Mouse (Mus musculus): ENCODE measurements at regions not wholly inside any gene's neighbourhood (a gene's known extent, or its start where the extent isn't known, plus 50 kb on each side); places are given as distances from the start of the nearest gene placed in this dataset.
A peak's percentile ranks its signal among the peaks of the same experiment; 100 is the strongest.

- Histone ChIP-seq H3K4me3 (no peak overlapping the region), H3K27ac (no peak overlapping the region; the same call in 1 of the 2 replicates)
- no peak for TF ChIP-seq CTCF (IDR thresholded peaks at IDR 0.05)
- DNase-seq (ENCODE audit: extremely low spot score in 1 of 2, low spot score in 2 of 2): peak; percentile 11
- intact Hi-C loops (cut with DNase I): no loop called here
Measured at GRCm38 (mm10) chrX:39189417-39189816, 156.7 kb upstream of the Cypt15 start.

- DNase-seq (ENCODE audit: extremely low spot score in 1 of 2, low spot score in 2 of 2): peak in 1 of 2 experiments; percentile 10
- no peak overlapping the region for H3K27ac ChIP-seq
- TF ChIP-seq CTCF (IDR thresholded peaks at IDR 0.05): no peak
- H3K4me3 ChIP-seq: no peak overlapping the region
- intact Hi-C loops (cut with DNase I): no loop called here
Measured at GRCm38 (mm10) chrX:39229683-39230082, 116.4 kb upstream of the Cypt15 start.

GRCm38 (mm10) chrX:39250148-39250725, 95.8 kb upstream of the Cypt15 start:
- intact Hi-C loops (cut with DNase I): loop anchor here (2.0 to 10.0 kb wide), 3 partner anchors 125 to 433 kb away; no protein-coding TSS in a partner anchor
- Histone ChIP-seq H3K4me3 (no peak overlapping the region), H3K27ac (no peak overlapping the region)
- peak in 1 of 2 experiments; percentile 13 for DNase-seq (ENCODE audit: extremely low spot score in 1 of 2, low spot score in 2 of 2)
- TF ChIP-seq CTCF (IDR thresholded peaks at IDR 0.05): no peak
